Mouse (Mus musculus) heart, embryonic 10.5 days (tissue): ENCODE measurements around the gene Nemp1. TPM values are rescaled to one million over a fixed set of nuclear protein-coding genes. Genes with fewer than 3 reads are reported as not detected.

ENCODE experiments used
- DNase-seq: peaks from one replicate; pipeline ENCODE4 v3.0.0-alpha.2; 2017; ENCODE audit warnings: low spot score
- H3K27ac ChIP-seq: fragments of 300-500 bp; sonication (generic); 2 replicates; pipeline ENCODE4 v1.5.1; 2016; ENCODE audit warnings: mild to moderate bottlenecking
- H3K27me3 ChIP-seq: fragments of 300-500 bp; sonication (generic); 2 replicates; pipeline ENCODE4 v1.6.1; 2016; ENCODE audit warnings: mild to moderate bottlenecking; ENCODE audit not compliant: poor library complexity, insufficient read depth, severe bottlenecking
- H3K36me3 ChIP-seq: fragments of 300-500 bp; sonication (generic); 2 replicates; pipeline ENCODE4 v1.6.1; 2016; ENCODE audit warnings: mild to moderate bottlenecking, moderate library complexity
- H3K4me1 ChIP-seq: fragments of 300-500 bp; sonication (generic); 2 replicates; pipeline ENCODE4 v1.6.1; 2016; ENCODE audit warnings: mild to moderate bottlenecking
- H3K4me3 ChIP-seq: fragments of 300-500 bp; sonication (generic); 2 replicates; pipeline ENCODE4 v1.5.1; 2016; ENCODE audit warnings: mild to moderate bottlenecking, moderate library complexity
- H3K9me3 ChIP-seq: fragments of 300-500 bp; sonication (generic); 2 replicates; pipeline ENCODE4 v1.6.1; 2016; ENCODE audit warnings: mild to moderate bottlenecking, moderate library complexity
- WGBS: fragments of 180-500 bp; shearing (Covaris S2); methylation state at CpG from one replicate; pipeline ENCODE4 v1.1.7; 2016; 5-methylcytosine and 5-hydroxymethylcytosine counted together
- polyA plus RNA-seq: library from polyadenylated mRNA; unstranded; fragments of >200 nt; fragmentation: Nextera tagmentation; extraction: Ambion mirVana; gene quantifications from 2 replicates; pipeline ENCODE4 v1.2.1, GENCODE M21; 2016

Gene Nemp1
- 7.7 and 8.8 TPM in 2 replicates for polyA plus RNA-seq

GRCm38 (mm10) chr10:127666501-127667268, at the start of gene Nemp1:
Gene Nemp1, plus strand, starts transcription at chr10:127666901.
- Histone ChIP-seq H3K27me3 (peaks cover 39% of the 10 kb centered on the region), H3K36me3 (peaks cover 22% of the 10 kb centered on the region), H3K27ac (peak within 1 kb of the TSS; percentile 96), H3K4me3 (peak within 1 kb of the TSS; percentile 78), H3K4me1 (peaks cover 80% of the 10 kb centered on the region), H3K9me3 (no peaks in the 10 kb centered on the region)
- peak; percentile 92 for DNase-seq
- under 1% methylated on average over 64 of the region's 73 CpGs for WGBS

GRCm38 (mm10) chr10:127617294-127617693, 49.4 kb upstream of the Nemp1 start:
- Histone ChIP-seq H3K36me3 (peaks cover 8% of the 10 kb centered on the region), H3K27me3 (0 out of 2 replicates have a peak, but pooled peaks cover 4% of the 10 kb centered on the region), H3K4me3 (no peak overlapping the region), H3K9me3 (no peaks in the 10 kb centered on the region), H3K27ac (peak overlapping the region; percentile 82), H3K4me1 (peaks cover 95% of the 10 kb centered on the region)
- DNase-seq = no peak
- WGBS = 36% methylated on average over 4 of the region's 4 CpGs

- 38% methylated on average over 6 of the region's 6 CpGs for WGBS
- DNase-seq = no peak
Measured at GRCm38 (mm10) chr10:127618173-127618572, 48.5 kb upstream of the Nemp1 start.

GRCm38 (mm10) chr10:127619119-127619721, 47.5 kb upstream of the Nemp1 start:
- no peak for DNase-seq
- Histone ChIP-seq H3K4me3 (peak overlapping the region; percentile 83), H3K9me3 (no peaks in the 10 kb centered on the region), H3K36me3 (no peaks in the 10 kb centered on the region), H3K27ac (peak overlapping the region; percentile 92; the same call in 1 of the 2 replicates), H3K4me1 (peaks cover 79% of the 10 kb centered on the region), H3K27me3 (0 out of 2 replicates have a peak, but pooled peaks cover 4% of the 10 kb centered on the region)
- WGBS = 31% methylated on average over 8 of the region's 8 CpGs

More at GRCm38 (mm10) chr10:127618173-127618572, 48.5 kb upstream of the Nemp1 start:
- Histone ChIP-seq H3K9me3 (no peaks in the 10 kb centered on the region), H3K27ac (no peak overlapping the region), H3K27me3 (0 out of 2 replicates have a peak, but pooled peaks cover 4% of the 10 kb centered on the region), H3K36me3 (0 out of 2 replicates have a peak, but pooled peaks cover 5% of the 10 kb centered on the region), H3K4me3 (no peak overlapping the region), H3K4me1 (peaks cover 88% of the 10 kb centered on the region)

- DNase-seq = no peak
- peaks cover 71% of the 10 kb centered on the region for H3K4me1 ChIP-seq
- 2% methylated on average over 12 of the region's 12 CpGs for WGBS
Measured at GRCm38 (mm10) chr10:127619941-127620405, 46.7 kb upstream of the Nemp1 start.

GRCm38 (mm10) chr10:127620406-127621190, 46.1 kb upstream of the Nemp1 start, which contains the start of gene Lrp1:
Gene Lrp1, minus strand, starts transcription at chr10:127621148.
- Histone ChIP-seq H3K27me3 (0 out of 2 replicates have a peak, but pooled peaks cover 4% of the 10 kb centered on the region), H3K9me3 (no peaks in the 10 kb centered on the region), H3K36me3 (no peaks in the 10 kb centered on the region), H3K27ac (peak within 1 kb of the TSS; percentile 92), H3K4me1 (peaks cover 65% of the 10 kb centered on the region), H3K4me3 (peak within 1 kb of the TSS; percentile 83)
- under 1% methylated on average over 29 of the region's 32 CpGs for WGBS
- no peak for DNase-seq

More at GRCm38 (mm10) chr10:127619941-127620405, 46.7 kb upstream of the Nemp1 start:
- Histone ChIP-seq H3K27me3 (0 out of 2 replicates have a peak, but pooled peaks cover 4% of the 10 kb centered on the region), H3K36me3 (no peaks in the 10 kb centered on the region), H3K4me3 (peak overlapping the region; percentile 83), H3K27ac (peak overlapping the region; percentile 92), H3K9me3 (no peaks in the 10 kb centered on the region)

- 0% methylated on average over 36 of the region's 39 CpGs for WGBS
- H3K36me3 ChIP-seq = no peaks in the 10 kb centered on the region
- peaks cover 57% of the 10 kb centered on the region for H3K4me1 ChIP-seq
- peak overlapping the region; percentile 92 for H3K27ac ChIP-seq
- H3K9me3 ChIP-seq = no peaks in the 10 kb centered on the region
- H3K27me3 ChIP-seq = 0 out of 2 replicates have a peak, but pooled peaks cover 4% of the 10 kb centered on the region
- DNase-seq = peak; percentile 93
- peak overlapping the region; percentile 83 for H3K4me3 ChIP-seq
Measured at GRCm38 (mm10) chr10:127621191-127622056, 45.3 kb upstream of the Nemp1 start.

- peak overlapping the region; percentile 92 for H3K27ac ChIP-seq
- H3K27me3 ChIP-seq = 0 out of 2 replicates have a peak, but pooled peaks cover 4% of the 10 kb centered on the region
- peaks cover 51% of the 10 kb centered on the region for H3K4me1 ChIP-seq
- no peaks in the 10 kb centered on the region for H3K36me3 ChIP-seq
- DNase-seq = peak; percentile 89
- peak overlapping the region; percentile 83 for H3K4me3 ChIP-seq
- H3K9me3 ChIP-seq = no peaks in the 10 kb centered on the region
- whole genome bisulfite sequencing = under 1% methylated on average over 13 of the region's 13 CpGs
Measured at GRCm38 (mm10) chr10:127622057-127622392, 44.7 kb upstream of the Nemp1 start.

GRCm38 (mm10) chr10:127622661-127623060, 44.0 kb upstream of the Nemp1 start:
- 52% methylated on average over 4 of the region's 4 CpGs for WGBS
- Histone ChIP-seq H3K27ac (no peak overlapping the region), H3K4me1 (peaks cover 44% of the 10 kb centered on the region)

GRCm38 (mm10) chr10:127623439-127624216, 43.1 kb upstream of the Nemp1 start:
- H3K27ac ChIP-seq = no peak overlapping the region
- no peaks in the 10 kb centered on the region for H3K9me3 ChIP-seq
- H3K4me1 ChIP-seq = peaks cover 40% of the 10 kb centered on the region
- no peaks in the 10 kb centered on the region for H3K36me3 ChIP-seq
- DNase-seq = no peak
- H3K4me3 ChIP-seq = no peak overlapping the region
- H3K27me3 ChIP-seq = 0 out of 2 replicates have a peak, but pooled peaks cover 4% of the 10 kb centered on the region
- 90% methylated on average over 6 of the region's 6 CpGs for WGBS

More at GRCm38 (mm10) chr10:127622661-127623060, 44.0 kb upstream of the Nemp1 start:
- no peak for DNase-seq
- H3K9me3 ChIP-seq = no peaks in the 10 kb centered on the region
- H3K4me3 ChIP-seq = no peak overlapping the region
- H3K36me3 ChIP-seq = no peaks in the 10 kb centered on the region
- 0 out of 2 replicates have a peak, but pooled peaks cover 4% of the 10 kb centered on the region for H3K27me3 ChIP-seq

GRCm38 (mm10) chr10:127626433-127626832, 40.3 kb upstream of the Nemp1 start:
- Histone ChIP-seq H3K9me3 (no peaks in the 10 kb centered on the region), H3K36me3 (no peaks in the 10 kb centered on the region), H3K4me3 (no peak overlapping the region), H3K4me1 (peaks cover 14% of the 10 kb centered on the region), H3K27ac (no peak overlapping the region), H3K27me3 (no peaks in the 10 kb centered on the region)
- 82% methylated on average over 3 of the region's 3 CpGs for WGBS
- DNase-seq = no peak
